Mouse (Mus musculus) liver, postnatal 0 days (tissue): ENCODE data around the gene Prickle4.
A peak's percentile ranks its signal among the peaks of the same experiment; 100 is the strongest.

Experiments
- CTCF ChIP-seq: sonication (generic); IDR thresholded peaks from 2 replicates; pipeline ENCODE4 v1.5.1; 2016; ENCODE audit warnings: antibody characterized with exemption, low read depth
- EP300 ChIP-seq: IDR thresholded peaks from 2 replicates; pipeline ENCODE4 v1.6.1; 2016; ENCODE audit warnings: antibody characterized with exemption, low read depth, mild to moderate bottlenecking

DNA sequence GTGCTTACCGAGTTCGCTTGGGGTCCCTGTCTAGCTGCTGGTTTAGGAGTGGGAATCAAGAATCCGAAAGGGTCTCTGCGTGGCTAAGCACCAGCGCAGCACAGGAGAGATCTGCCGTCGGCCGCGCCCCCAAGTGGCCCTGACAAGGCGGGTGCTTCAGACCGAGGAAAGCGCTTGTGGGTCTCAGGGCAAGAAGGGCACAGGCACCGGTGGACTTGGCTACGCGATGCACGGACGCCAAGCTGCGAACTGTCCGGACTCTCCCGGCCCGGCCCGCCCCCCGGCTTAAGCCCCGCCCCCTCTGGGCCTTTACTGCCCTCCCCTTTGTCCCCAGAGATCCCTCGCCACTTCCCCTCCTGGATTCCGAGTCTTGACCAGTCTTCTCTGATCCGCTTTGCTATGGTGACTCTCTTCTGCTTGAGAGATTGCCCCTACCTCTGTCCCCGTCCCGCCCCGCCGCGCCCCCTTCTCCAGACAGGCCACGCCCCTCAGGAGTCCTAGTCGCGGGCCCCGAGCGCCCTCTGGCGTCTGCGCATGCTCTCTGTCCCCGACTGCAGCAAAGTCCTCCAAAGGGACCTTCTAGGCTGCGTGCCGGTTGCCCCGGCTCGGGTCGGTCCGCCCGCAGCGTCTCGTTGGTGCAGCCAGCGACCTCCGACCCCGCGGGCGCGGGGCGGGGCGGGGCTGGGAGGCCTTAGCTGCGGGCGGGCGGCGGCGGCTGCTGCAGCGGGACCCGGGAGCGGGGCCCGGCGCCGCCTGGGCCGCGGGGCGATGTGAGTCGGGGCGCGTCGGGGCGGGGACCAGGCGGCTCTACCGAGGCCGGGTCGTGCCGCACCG lies at the start of gene Prickle4:
- TF ChIP-seq EP300: no peak
- peak; percentile 96 for TF ChIP-seq CTCF
